Mouse (Mus musculus): Measurements from ENCODE around the gene Gm8281. TPM values are rescaled to one million over a fixed set of nuclear protein-coding genes. Genes with fewer than 3 reads are reported as not detected.
"Not testable (repeated sequence)": the region's sequence is repeated elsewhere in the genome, so short reads cannot be mapped to it uniquely, and the experiment has no call there.

The Gm8281 gene
- total RNA-seq (2021) = under 1 TPM in 1 of 2 experiments, not detected in 1; 0.27 TPM
- long read RNA-seq, experiment 1 = 0 reads
- long read RNA-seq, experiment 2 = 0 reads

GRCm38 (mm10) chr14:5070611-5071490 is at the start of gene Gm8281:
TSS of gene Gm8281 (plus strand) at chr14:5071040.
- intact Hi-C loops (cut with DNase I) = not testable (repeated sequence)
- DNase-seq = peak; percentile 2 to 11

GRCm38 (mm10) chr14:5050329-5050728 is 20.5 kb upstream of the Gm8281 start, which contains the start of gene 4930555G01Rik:
TSS of gene 4930555G01Rik (plus strand) at chr14:5050629.
- DNase-seq; intact Hi-C loops (cut with DNase I): not testable (repeated sequence)

GRCm38 (mm10) chr14:5131219-5131618 is 60.4 kb downstream of the Gm8281 start, which contains the start of gene Gm8279:
TSS of gene Gm8279 (plus strand) at chr14:5131519.
- DNase-seq; intact Hi-C loops (cut with DNase I): not testable (repeated sequence)

Other genes with a start within 250 kb of the Gm8281 start
- gene Gm3269, start 232.9 kb upstream of the Gm8281 start, total RNA-seq (2021) = not detected
- gene Gm3264, start 215.5 kb upstream of the Gm8281 start, total RNA-seq (2021) = under 1 TPM in 1 of 2 experiments, not detected in 1; 0.89 TPM
- not detected for gene Gm3278, start 178.6 kb upstream of the Gm8281 start, total RNA-seq (2021)
- not detected for gene Gm8297, start 87.1 kb upstream of the Gm8281 start, total RNA-seq (2021)
- not detected for gene Gm3298, start 55.1 kb upstream of the Gm8281 start, total RNA-seq (2021)
- gene 4930555G01Rik, start 20.4 kb upstream of the Gm8281 start, total RNA-seq (2021) = not detected
- gene Gm8279, start 60.5 kb downstream of the Gm8281 start, total RNA-seq (2021) = not detected
- gene Gm3317, start 93.5 kb downstream of the Gm8281 start, total RNA-seq (2021) = not detected
- not detected for gene Gm8271, start 114.8 kb downstream of the Gm8281 start, total RNA-seq (2021)
- not detected for gene Gm3526, start 189.5 kb downstream of the Gm8281 start, total RNA-seq (2021)

Data from gastrocnemius, postnatal 36 days (tissue).